Mouse (Mus musculus) macrophage (primary cell): ENCODE data around the gene Trpm5. TPM values are rescaled to one million over a fixed set of nuclear protein-coding genes. Genes with fewer than 3 reads are reported as not detected.

Source experiments
- H3K27ac ChIP-seq: fragments of 350-480 bp; formaldehyde crosslinking; 2 replicates; pipeline ENCODE4 v1.9.0; 2021
- H3K36me3 ChIP-seq: fragments of 350-480 bp; formaldehyde crosslinking; 2 replicates; pipeline ENCODE4 v1.9.0; 2021; ENCODE audit errors: inconsistent target
- H3K4me3 ChIP-seq: fragments of 350-480 bp; formaldehyde crosslinking; 2 replicates; pipeline ENCODE4 v1.9.0; 2021; ENCODE audit errors: inconsistent target
- H3K79me2 ChIP-seq: fragments of 350-480 bp; formaldehyde crosslinking; 2 replicates; pipeline ENCODE4 v1.9.0; 2021; ENCODE audit errors: inconsistent target
- WGBS: methylation state at CpG from one replicate; pipeline ENCODE4 v1.1.7; 2026; ENCODE audit warnings: inconsistent platforms; ENCODE audit not compliant: missing documents; 5-methylcytosine and 5-hydroxymethylcytosine counted together
- polyA plus RNA-seq: library from polyadenylated mRNA; stranded (reverse); fragments of 250-400 nt; gene quantifications from 3 replicates; pipeline ENCODE4 v1.2.4, GENCODE M21; 2018; ENCODE audit warnings: inconsistent platforms

Gene Trpm5
- polyA plus RNA-seq, 1 experiment from 2014 or later = not detected

GRCm38 (mm10) chr7:143111719-143112118, 17.3 kb upstream of the Trpm5 start:
- no peaks in the 10 kb centered on the region for H3K36me3 ChIP-seq
- no peaks in the 10 kb centered on the region for H3K79me2 ChIP-seq
- 84% methylated on average over 4 of the region's 4 CpGs for WGBS
- no peak overlapping the region for H3K4me3 ChIP-seq
- no peak overlapping the region for H3K27ac ChIP-seq

- WGBS = 69% methylated on average over 1 of the region's 1 CpGs
- no peak overlapping the region for H3K27ac ChIP-seq
- no peak overlapping the region for H3K4me3 ChIP-seq
- H3K79me2 ChIP-seq = no peaks in the 10 kb centered on the region
- H3K36me3 ChIP-seq = no peaks in the 10 kb centered on the region
Measured at GRCm38 (mm10) chr7:143110803-143111202, 16.4 kb upstream of the Trpm5 start.

- H3K27ac ChIP-seq = no peak overlapping the region
- H3K79me2 ChIP-seq = no peaks in the 10 kb centered on the region
- no peak overlapping the region for H3K4me3 ChIP-seq
- H3K36me3 ChIP-seq = no peaks in the 10 kb centered on the region
- WGBS = 41% methylated on average over 3 of the region's 3 CpGs
Measured at GRCm38 (mm10) chr7:143109696-143110095, 15.3 kb upstream of the Trpm5 start.

- 20% methylated on average over 3 of the region's 3 CpGs for WGBS
Measured at GRCm38 (mm10) chr7:143108996-143109660, 14.7 kb upstream of the Trpm5 start.

GRCm38 (mm10) chr7:143108200-143108599, 13.8 kb upstream of the Trpm5 start:
- Histone ChIP-seq H3K79me2 (no peaks in the 10 kb centered on the region), H3K4me3 (no peak overlapping the region), H3K27ac (no peak overlapping the region), H3K36me3 (no peaks in the 10 kb centered on the region)
- WGBS = 32% methylated on average over 5 of the region's 5 CpGs

More at GRCm38 (mm10) chr7:143108996-143109660, 14.7 kb upstream of the Trpm5 start:
- no peak overlapping the region for H3K27ac ChIP-seq
- H3K79me2 ChIP-seq = no peaks in the 10 kb centered on the region
- no peaks in the 10 kb centered on the region for H3K36me3 ChIP-seq
- H3K4me3 ChIP-seq = no peak overlapping the region

GRCm38 (mm10) chr7:143106672-143107465, 12.4 kb upstream of the Trpm5 start:
- Histone ChIP-seq H3K36me3 (no peaks in the 10 kb centered on the region), H3K27ac (no peak overlapping the region), H3K79me2 (no peaks in the 10 kb centered on the region), H3K4me3 (no peak overlapping the region)
- WGBS = 6% methylated on average over 51 of the region's 57 CpGs

- 88% methylated on average over 3 of the region's 4 CpGs for WGBS
- Histone ChIP-seq H3K79me2 (no peaks in the 10 kb centered on the region), H3K36me3 (no peaks in the 10 kb centered on the region), H3K4me3 (no peak within 1 kb of the TSS), H3K27ac (no peak within 1 kb of the TSS)
Measured at GRCm38 (mm10) chr7:143106062-143106461, 11.6 kb upstream of the Trpm5 start, which contains the start of gene Kcnq1. Kcnq1 (plus strand) TSS chr7:143106362.

- WGBS = 63% methylated on average over 11 of the region's 11 CpGs
- H3K27ac ChIP-seq = no peak overlapping the region
- no peaks in the 10 kb centered on the region for H3K36me3 ChIP-seq
- H3K4me3 ChIP-seq = no peak overlapping the region
- no peaks in the 10 kb centered on the region for H3K79me2 ChIP-seq
Measured at GRCm38 (mm10) chr7:143105258-143105897, 10.9 kb upstream of the Trpm5 start.

GRCm38 (mm10) chr7:143100759-143101158, 6.3 kb upstream of the Trpm5 start:
- no peak overlapping the region for H3K4me3 ChIP-seq
- 8% methylated on average over 4 of the region's 4 CpGs for WGBS
- H3K36me3 ChIP-seq = no peaks in the 10 kb centered on the region
- H3K79me2 ChIP-seq = no peaks in the 10 kb centered on the region
- no peak overlapping the region for H3K27ac ChIP-seq

GRCm38 (mm10) chr7:143095554-143095907, 1.1 kb upstream of the Trpm5 start:
- Histone ChIP-seq H3K79me2 (no peaks in the 10 kb centered on the region), H3K4me3 (no peak overlapping the region), H3K27ac (no peak overlapping the region), H3K36me3 (no peaks in the 10 kb centered on the region)
- 11% methylated on average over 1 of the region's 1 CpGs for WGBS

GRCm38 (mm10) chr7:143093847-143094246, 595 bp downstream of the Trpm5 start:
- Histone ChIP-seq H3K27ac (no peak overlapping the region), H3K79me2 (no peaks in the 10 kb centered on the region), H3K36me3 (no peaks in the 10 kb centered on the region), H3K4me3 (no peak overlapping the region)
- 92% methylated on average over 3 of the region's 3 CpGs for WGBS

- H3K27ac ChIP-seq = no peak overlapping the region
Measured at GRCm38 (mm10) chr7:143087070-143087579, 7.3 kb downstream of the Trpm5 start.

GRCm38 (mm10) chr7:143086366-143086765, 8.1 kb downstream of the Trpm5 start:
- no peaks in the 10 kb centered on the region for H3K79me2 ChIP-seq
- 58% methylated on average over 2 of the region's 2 CpGs for WGBS
- no peaks in the 10 kb centered on the region for H3K36me3 ChIP-seq

More at GRCm38 (mm10) chr7:143087070-143087579, 7.3 kb downstream of the Trpm5 start:
- Histone ChIP-seq H3K79me2 (no peaks in the 10 kb centered on the region), H3K4me3 (no peak overlapping the region), H3K36me3 (no peaks in the 10 kb centered on the region)
- WGBS = 73% methylated on average over 4 of the region's 4 CpGs

GRCm38 (mm10) chr7:143083708-143084107, 10.7 kb downstream of the Trpm5 start:
- 87% methylated on average over 2 of the region's 2 CpGs for WGBS
- no peak overlapping the region for H3K27ac ChIP-seq
- no peak overlapping the region for H3K4me3 ChIP-seq
- no peaks in the 10 kb centered on the region for H3K36me3 ChIP-seq
- no peaks in the 10 kb centered on the region for H3K79me2 ChIP-seq

More at GRCm38 (mm10) chr7:143086366-143086765, 8.1 kb downstream of the Trpm5 start:
- Histone ChIP-seq H3K27ac (no peak overlapping the region), H3K4me3 (no peak overlapping the region)

- H3K4me3 ChIP-seq = no peak overlapping the region
- no peak overlapping the region for H3K27ac ChIP-seq
- no peaks in the 10 kb centered on the region for H3K79me2 ChIP-seq
- WGBS = 73% methylated on average over 6 of the region's 6 CpGs
- H3K36me3 ChIP-seq = no peaks in the 10 kb centered on the region
Measured at GRCm38 (mm10) chr7:143082024-143082423, 12.4 kb downstream of the Trpm5 start.
